Mouse (Mus musculus): ENCODE measurements around the gene Selenof.
"Not testable (repeated sequence)": the region's sequence is repeated elsewhere in the genome, so short reads cannot be mapped to it uniquely, and the experiment has no call there.

The Selenof gene

GRCm38 (mm10) chr3:144604205-144604604 is 34.1 kb downstream of the Selenof start:
- DNase-seq, result no peak

GRCm38 (mm10) chr3:144605811-144606210 is 35.7 kb downstream of the Selenof start:
- DNase-seq, result not testable (repeated sequence)

DNA sequence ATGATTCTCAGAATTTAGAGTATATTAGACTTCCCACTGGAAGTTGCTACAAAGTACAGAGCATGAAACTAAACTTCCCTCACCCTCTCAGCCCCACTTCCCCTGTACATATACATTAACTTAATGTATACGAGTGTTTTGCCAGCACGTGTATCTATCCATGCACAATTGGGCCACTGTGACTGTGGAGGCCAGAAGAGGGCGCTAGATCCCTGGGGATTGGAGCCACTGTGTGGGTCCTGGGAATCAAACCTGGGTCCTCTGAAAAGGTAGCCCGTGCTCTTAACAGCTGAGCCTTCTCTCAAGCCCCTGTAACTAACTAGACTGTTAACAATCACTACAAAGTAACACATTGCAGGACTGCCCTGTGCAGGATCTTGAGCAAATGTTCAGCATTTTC is 36.3 kb downstream of the Selenof start:
- DNase-seq, result no peak

DNA sequence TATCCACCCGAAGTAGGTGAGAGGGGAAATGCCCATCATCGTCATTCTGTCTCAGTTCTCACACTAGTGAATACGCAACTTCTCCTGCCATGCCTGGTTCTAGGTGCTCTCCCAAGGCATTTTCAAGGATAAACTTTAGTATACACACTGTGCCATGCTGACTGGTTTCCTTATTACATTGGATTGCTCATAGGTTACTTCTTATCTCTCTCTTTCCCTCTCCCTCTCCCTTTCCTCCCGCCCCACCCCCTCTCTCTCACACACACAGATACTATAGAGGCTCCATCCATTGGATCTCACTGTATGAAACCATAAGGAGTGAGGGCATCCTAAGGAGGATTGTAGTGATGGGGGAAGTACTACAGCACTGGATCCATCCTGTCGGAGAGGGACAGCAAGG is 38.0 kb downstream of the Selenof start:
- no peak for DNase-seq

DNA sequence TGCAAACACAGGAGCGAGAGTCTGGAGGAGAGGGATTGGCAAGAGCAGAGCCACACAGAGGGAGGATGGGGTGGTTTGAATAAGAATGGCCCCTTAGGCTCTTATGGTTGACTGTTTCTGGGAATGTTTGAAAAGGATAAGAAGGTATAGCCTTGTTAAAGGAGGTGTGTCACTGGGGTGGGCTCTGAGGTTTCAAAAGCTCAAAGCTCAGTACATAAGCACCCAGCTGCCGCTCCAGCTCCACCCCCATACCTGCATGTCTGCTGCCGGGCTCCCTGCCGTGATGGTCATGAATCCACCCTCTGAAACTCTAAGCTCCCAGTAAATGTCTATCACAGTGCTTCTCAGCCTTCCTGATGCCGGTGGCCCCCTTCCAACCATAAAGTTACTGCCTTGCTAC is 40.7 kb downstream of the Selenof start:
- no peak for DNase-seq

GRCm38 (mm10) chr3:144611626-144612271 is 41.6 kb downstream of the Selenof start:
- no peak for DNase-seq

DNA sequence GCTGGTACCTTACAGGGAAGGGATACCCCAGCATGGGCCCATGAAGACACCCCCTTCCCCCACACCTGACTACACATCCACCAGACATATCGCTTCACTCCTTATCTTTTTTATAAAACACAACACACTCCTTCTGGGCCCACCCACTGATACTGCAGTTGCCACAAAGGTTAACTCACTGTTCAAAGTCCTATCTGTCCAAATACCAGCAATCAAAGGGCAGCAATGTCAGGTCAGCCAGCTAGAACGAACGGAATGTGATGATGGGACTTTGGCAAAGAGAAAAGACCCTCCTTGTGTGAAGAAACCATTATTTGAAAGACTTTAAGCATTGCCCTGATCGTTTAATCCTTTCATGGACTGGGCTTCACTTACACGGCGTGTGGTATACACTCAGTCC is 42.3 kb downstream of the Selenof start:
- no peak for DNase-seq

DNA sequence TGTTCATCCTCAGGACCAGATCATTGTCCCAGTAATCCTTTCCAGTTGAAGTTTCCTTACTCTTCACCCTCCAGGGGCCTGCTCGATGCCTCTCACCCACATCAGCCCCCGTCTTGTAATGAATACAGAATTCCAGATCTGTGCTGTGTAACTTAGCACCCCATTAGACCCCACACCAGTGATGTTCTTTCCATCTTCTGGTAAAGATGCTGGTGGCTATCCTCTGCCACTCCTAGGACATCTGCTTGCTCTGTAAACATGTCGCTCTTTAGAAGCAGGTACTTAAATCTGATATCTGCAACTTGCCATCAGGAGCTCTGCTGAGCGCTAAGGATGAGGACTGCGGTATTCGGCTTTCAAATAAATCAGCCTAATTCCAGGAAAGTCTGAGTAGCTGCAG is 44.2 kb downstream of the Selenof start:
- DNase-seq, result no peak

- no peak for DNase-seq
Observed at GRCm38 (mm10) chr3:144614698-144615097, 44.6 kb downstream of the Selenof start.

- no peak for DNase-seq
Observed at GRCm38 (mm10) chr3:144615459-144615858, 45.4 kb downstream of the Selenof start.

- DNase-seq, result peak; percentile 83
Observed at GRCm38 (mm10) chr3:144616654-144617425, 46.7 kb downstream of the Selenof start.

DNA sequence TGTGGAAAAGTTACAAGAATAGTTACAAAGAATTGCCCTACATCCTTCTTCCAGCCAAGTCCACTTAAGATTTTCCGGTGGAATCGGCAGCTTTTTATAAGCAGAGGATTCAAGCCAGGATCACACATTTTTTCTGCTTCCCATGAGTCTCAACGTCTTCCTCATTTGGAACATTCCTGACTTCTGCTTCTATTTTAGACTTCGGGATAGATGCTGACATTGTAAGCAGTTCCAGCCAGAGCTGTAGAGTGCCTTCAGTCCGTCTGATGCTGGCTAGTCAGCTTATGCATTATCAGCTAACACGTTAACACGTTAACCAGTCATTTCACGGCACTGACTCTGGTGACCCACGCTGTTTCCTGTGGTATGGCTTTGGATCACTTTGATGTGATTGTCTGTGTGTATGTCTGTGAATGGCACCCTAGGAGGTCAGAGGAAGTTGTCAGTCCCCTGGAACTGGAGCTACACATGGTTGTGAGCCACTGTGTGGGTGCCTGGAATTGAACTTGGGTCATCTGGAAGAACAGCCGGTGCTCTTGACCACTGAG is 47.6 kb downstream of the Selenof start:
- no peak for DNase-seq

DNA sequence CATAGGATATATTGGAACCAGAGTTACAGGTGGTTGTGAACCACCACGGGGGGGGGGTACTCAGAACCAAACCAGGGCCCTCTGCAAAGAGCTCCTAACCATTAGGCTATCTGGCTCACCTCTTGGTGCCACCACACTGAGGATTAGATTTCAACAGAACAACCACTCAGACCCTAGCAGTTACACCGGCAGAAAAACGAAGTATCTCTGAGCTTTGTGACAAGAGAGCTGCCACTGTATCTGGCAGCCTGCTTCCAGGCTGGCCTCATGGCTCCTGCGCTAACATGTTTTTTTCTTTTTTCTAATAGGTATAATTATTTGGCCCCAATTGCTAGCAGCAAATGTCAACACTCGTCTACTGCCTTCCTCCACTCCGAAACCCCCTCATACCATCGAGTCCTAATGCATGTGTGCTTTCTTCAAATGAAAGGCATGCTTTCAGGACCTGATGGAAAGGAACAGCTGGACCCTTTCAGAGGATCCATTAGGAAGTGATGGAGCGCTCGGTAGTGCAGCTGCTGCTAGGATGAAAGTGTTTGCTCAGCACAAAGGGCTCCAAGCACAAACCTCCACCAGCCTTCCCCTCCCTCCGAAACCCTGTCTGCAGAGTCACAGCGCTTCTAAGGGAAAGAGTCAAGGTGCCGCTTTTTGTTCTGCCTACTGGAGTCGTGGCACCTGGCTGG is 53.0 kb downstream of the Selenof start:
- no peak for DNase-seq

DNA sequence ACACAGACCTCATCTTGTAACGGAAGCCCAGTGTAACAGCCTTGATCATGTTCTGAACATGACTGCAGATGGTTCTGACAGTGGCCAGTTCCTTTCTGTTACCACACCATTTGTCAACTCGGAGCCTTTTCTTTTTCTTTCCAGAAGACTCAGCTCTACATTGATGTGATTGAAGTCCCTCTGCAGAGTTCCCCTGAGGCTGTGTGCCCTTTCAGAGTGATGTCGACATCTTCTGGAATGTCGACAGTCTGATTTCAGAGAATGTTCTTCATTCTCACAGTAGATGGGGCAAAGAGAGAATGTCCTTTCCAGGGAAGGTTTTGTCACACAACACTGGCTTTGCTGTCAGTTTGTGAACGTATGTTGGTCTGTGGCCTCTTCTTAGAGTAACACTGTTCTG is 55.6 kb downstream of the Selenof start:
- no peak for DNase-seq

DNA sequence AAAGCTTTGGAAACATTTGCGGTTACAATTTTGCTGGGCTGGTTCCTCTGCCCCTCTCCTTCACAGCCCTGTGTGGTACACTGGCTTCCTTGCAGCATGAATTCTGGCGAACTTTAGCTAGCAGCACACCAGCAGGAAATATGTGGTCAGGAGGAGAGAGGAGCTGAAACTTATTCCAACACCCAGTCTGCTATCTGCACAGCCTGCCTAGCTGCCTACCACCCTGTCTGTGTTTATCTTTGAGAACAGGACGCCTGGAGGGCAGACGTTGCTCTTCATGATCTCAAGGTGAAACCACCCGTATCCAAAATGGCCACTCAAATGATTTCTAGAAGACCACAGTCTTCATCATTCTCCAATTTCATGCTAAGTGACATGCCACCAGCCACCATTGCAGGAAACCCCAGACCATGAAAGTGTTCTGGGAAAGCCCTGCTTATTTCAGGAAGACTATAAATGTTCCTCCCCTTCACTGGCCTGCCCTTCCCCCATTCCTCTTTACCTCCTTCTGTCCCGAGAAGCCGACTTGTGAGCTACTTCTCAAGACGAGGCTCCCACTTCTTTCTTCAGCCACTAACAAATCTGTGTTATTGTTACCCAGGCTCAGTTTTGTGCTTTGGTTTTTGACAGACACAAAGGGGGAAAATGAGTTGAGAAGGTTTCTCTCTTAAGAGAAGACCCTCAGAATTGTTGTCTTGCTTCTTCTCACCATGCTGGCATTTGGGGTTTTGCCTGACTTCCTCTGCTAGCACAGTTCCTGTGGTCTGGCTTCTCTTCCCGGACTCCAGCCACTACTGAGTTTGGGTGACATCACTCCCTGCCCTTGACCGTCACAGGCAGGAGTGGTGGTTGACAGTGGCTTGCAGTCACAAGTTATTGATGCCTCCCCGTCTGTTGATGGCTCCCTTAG is 58.2 kb downstream of the Selenof start:
- no peak for DNase-seq

- no peak for DNase-seq
Observed at GRCm38 (mm10) chr3:144628915-144629230, 58.8 kb downstream of the Selenof start.

- no peak for DNase-seq
Observed at GRCm38 (mm10) chr3:144635236-144635635, 65.1 kb downstream of the Selenof start.

- DNase-seq, result no peak
Observed at GRCm38 (mm10) chr3:144638110-144638509, 68.0 kb downstream of the Selenof start.

DNA sequence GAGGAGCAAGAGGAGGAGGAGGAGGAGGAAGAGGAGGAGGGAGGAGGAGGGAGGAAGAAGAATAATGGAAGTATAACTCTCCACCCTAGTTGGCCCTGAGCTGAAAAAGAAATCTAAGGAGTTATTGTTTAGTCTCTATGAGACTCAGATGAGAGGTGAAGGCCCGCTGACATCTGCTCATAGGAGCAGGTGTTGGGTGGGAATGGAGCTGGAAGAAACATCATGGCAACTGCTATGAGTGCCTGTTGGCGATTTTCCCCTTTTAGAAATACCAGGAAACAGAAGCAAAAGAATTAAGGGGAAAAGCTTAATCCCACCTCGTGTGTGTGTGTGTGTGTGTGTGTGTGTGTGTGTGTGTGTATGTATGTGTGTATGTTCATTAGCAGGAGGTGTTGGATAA is 69.3 kb downstream of the Selenof start:
- DNase-seq, result no peak

DNA sequence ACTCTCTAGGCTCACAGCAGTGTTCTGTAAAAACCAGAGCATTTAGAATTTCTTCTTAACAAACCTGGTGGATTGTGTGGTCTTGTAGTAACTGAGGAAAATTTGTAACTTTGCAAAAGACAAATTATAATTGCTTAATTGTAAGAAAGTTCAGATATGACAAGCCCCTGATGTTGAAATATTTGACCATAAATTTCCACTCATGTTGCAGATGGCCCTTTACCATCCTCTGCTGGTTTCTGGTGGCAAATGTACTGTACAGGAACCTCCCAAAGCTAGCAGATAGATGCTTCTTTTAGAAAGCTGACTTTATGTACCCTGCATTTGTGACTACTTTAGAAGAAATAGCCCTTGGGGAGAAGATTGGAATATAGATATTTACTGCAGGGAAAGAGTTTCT is 69.9 kb downstream of the Selenof start:
- DNase-seq, result no peak

- no peak for DNase-seq
Observed at GRCm38 (mm10) chr3:144642141-144642540, 72.0 kb downstream of the Selenof start.

- DNase-seq, result no peak
Observed at GRCm38 (mm10) chr3:144643301-144643871, 73.3 kb downstream of the Selenof start.
